Mouse (Mus musculus) telencephalon, adult 2 months (tissue): ENCODE results near the gene Slc51b.
A peak's percentile ranks its signal among the peaks of the same experiment; 100 is the strongest.

ENCODE experiments used
- DNase-seq: peaks from one replicate; pipeline ENCODE4 v3.0.0-alpha.2; 2011; ENCODE audit warnings: low read depth, low spot score

Slc51b gene

DNA sequence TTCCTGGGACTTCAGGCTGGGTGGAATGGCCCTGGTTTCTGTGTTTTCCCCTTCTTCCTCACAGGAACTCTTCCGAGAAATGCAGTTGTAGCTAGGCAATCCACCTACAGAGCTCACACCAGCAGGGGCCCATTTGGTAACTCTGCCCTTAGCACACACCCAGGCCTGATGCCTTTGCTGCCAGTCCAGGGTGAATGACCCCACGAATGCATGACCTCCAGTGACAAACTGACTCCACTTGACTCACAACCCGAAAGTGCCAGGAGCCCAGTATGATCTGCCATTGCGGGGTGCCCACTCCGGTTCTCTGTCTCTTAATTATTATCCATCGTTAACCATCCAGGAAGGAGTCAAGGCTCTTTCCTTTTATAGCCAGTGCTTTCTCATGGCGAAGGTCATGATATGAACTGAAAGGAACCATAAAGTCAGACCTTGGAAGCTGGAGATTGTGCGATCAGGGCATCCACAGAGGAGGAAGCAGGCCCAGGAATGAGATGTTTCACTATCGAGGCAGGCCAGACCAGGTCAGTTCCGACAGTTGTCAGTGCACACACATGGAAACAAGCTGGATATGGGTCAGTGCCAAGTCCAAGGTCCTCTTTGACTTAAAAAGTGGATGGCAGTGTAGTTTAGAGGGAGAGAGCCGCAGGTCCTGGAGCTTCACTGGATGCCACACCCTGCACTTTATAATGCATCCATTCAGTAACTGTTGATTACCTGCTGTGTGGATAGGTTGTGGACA lies at the start of gene Slc51b:
Slc51b (minus strand) TSS at position 196 of the 742 bp plus-strand sequence.
- no peak for DNase-seq

DNA sequence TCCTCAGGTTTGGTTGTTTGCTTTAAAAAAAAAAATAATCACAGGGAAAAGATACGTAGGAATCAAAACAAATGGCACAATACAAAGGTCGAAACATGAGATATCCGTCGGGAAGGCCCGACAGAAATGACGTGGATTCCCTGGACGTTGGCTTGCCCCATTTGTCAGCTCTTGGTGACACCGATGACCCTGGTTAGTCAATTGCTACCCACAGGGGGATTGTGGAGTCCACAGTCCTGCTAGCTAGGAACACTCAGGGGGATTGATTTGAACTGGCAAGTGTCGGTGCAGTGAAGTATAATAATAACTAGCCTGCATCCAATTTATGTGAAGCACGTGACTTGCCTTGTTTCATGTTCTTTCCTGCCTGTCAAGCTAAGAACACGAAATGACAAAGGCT lies 44.9 kb upstream of the Slc51b start:
- DNase-seq = no peak

DNA sequence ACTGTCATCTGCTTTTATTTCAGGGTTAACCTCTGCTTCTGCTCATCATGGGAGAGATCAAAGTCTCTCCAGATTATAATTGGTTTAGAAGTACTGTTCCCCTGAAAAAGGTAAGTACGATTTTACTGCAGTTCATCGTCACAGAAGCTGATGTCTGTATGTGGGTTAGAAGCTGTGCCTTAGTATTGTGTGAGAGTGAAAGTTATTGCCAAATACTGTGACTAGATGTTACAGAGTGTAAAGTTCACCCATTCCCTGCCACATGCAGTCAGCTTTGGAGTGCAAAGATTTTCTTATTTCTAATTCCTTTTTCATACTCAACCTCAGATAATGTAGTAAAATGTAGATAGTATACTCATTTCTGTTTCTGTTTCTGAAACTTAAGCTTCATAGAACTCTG lies 42.5 kb upstream of the Slc51b start:
- no peak for DNase-seq

DNA sequence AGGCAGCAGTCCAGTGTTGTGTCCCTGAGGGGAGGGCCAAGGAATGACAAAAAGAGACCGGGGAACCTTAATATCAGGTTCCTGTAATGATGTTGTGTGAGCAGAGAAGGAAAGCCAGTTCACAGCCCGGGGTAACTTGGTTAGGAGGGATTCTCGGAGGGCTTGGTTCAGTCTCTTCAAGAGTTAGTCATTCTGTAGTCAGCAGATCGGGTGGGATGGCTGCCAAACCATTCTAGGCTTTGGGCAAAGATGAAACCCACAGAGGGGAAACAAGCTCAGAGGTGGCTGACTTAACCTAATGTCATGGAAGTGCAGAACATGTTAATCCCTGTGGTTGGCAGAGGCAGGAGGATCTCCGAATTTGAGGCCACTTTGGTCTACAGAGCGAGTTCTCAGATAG lies 41.4 kb upstream of the Slc51b start:
- DNase-seq = no peak

DNA sequence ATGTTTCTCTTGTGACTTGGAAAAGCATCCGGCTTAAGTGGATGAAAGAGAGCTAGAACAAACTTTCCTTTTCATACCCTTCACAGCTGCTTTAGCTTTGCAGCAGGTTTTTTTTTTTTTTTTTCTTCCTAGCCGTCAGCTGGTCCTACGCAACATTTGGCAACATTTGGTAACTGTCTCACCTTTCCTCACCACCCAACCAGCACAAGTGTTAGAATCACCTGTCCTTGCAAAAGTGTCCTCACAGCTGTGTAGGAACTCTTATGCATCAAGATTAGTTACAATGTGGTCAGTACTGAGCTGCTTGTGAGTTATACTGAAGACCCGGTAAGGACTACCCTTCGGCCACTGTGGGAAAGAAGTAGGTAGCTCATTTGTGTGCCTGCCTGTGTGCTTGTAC lies 39.8 kb upstream of the Slc51b start:
- DNase-seq = no peak

DNA sequence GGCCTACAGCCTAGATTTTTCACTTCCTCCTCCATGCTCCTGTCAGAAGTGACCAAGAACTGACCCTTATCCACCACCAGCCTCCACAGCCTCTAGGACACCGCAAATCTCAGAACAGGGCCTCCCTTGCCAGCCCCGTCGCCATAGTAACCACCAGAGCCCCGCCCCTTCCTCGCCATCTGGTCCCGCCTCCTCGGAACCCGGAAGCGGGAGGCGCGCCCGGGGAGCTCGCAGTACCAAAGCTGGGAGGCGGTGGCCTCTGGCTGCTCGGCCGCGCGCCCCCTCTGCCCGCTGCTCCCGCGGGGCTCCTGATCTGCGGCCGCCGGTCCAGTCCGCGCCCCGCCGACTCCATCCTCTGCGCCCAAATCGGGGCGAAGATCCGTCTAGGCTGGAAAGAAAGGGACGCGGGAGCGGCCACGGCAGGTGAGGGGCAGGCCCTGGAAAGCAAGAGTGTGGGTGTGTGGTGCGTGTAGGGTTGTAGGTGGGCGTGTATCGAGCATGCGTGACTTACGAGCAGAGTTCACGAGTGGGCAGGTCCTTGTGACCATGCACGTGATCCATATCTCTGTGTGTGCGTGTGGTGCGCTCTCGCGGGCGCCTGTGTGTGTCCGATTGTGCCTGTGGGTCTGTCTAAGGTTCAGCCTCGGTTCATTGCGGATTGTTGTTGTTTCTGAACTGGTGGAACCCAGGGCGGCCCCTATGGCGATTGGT lies 38.1 kb upstream of the Slc51b start, which contains the start of gene Spg21:
Spg21 (plus strand) TSS at position 216 of the 711 bp plus-strand sequence.
- peak; percentile 80 for DNase-seq

DNA sequence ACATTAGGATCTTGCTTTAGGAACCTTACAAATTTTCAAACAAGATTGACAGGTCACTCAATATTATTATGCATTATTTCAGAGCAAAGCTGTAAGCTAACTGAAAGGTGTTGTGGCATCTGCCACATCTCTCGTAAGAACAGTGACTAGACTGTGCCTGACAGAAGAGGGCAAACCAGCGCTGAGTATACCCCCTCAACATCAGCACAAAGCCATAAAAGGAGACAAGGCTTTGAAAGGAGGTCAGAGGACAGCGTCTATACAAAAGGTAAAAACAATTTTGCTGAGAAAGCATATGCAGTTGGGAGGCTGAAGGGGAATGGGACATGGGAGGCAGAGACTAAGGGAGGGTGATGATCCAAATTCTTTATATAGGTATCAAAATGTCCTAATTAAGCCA lies 37.4 kb upstream of the Slc51b start:
- no peak for DNase-seq

DNA sequence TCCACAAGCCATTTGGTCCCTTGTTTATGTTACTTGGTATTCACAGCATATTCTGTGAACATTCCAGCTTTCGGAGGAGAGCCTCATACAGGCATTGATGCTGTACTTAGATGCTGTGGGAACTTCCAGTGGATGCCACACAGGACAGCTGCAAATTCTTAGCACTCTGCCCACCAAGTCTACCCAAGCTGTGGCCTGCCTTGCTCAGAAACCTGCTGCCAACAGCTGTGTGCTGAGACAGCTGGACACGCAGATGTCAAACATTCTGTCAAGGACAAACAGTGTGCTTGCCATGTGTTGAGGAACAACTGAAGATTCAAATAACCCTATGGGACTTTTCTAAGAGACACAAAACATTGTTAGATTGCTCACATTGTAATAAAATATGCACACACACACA lies 36.2 kb upstream of the Slc51b start:
- DNase-seq = no peak

DNA sequence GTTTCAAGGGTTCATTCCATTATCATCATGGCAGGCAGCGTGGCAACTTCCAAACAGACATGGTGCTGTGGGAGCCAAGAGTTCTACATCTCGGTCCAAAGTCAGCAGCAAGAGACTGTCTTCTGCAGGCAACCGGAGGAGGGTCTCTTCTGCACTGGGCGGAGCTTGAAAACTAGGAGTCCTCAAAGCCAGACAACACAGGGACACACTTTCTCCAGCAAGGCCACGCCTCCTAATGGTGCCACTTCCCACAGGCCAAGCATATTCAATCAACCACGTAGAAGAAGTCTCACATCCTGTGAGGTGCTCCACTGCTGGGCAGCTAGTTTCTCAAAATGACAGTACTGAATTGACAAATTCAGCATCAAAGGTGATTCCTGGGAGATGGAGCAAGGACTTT lies 25.2 kb upstream of the Slc51b start:
- DNase-seq = no peak

DNA sequence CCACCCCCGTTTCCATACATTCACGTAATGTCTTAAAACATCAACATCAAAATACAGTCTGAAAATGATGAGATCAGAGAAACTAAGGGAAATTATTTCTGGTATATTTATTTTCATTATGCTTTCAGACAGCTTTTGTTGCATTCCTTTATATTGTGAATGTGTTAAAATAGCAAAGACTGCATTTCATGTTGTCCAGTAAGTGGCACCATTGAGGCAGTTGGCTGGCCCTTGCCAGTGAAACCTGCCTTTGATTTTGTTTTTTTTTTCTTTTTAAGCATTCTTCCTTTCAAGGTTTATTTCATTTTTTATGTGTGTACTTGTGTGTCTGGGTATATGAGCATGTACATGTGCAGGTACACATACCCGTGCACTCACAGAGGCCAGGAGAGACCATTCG lies 21.9 kb upstream of the Slc51b start:
- no peak for DNase-seq

DNA sequence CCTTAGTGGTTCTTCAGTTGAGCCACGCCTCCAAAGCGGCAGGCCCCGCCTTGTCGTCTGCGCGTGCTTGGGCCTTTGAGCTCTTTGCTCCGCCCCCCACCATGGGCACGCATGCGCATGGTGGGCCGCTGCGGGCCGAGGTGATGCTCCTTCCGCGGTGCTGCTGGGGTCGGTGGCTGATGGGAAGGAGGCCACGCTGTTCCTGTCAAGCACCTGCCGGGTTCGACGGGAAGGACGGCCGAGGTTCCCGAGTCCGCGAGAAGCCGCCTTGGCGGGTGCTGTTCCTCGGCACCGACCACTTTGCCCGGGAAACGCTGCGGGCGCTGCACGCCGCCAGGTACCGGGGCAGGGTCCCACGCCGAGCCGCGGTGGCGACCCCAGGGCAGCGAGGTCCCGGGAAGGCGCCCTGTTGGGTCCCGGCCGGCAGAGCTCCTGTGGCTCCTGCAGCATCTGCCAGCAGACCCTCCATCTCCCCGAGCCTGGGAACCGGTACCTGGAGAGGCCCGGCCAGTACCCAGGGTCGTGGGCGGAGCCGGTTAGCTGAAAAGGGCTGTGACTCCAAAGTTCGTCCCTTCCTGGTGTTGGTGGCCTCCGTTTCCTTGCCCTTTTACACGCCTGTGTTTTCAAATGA lies 13.0 kb upstream of the Slc51b start, which contains the start of gene Mtfmt:
Mtfmt (plus strand) TSS at position 112 of the 631 bp plus-strand sequence.
- peak; percentile 79 for DNase-seq

DNA sequence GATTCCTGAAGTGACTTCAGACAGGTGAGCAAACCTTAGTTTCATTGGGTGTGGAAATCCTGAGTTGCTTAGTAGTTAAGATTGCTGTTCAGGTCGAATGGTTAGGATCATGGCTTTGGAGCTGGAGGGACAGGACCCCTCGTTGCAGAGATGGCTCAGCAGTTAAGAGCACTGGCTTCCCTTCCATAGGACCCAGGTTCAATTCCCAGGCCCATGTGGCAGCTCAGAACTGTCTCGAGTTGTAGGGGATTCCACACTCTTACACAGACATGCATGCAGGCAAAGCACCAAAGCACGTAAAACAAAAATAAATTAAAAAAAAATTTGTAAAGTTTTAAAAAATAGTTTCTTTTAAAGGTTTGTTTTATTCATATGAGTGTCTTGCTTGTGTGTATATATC lies 12.5 kb upstream of the Slc51b start:
- DNase-seq = no peak

DNA sequence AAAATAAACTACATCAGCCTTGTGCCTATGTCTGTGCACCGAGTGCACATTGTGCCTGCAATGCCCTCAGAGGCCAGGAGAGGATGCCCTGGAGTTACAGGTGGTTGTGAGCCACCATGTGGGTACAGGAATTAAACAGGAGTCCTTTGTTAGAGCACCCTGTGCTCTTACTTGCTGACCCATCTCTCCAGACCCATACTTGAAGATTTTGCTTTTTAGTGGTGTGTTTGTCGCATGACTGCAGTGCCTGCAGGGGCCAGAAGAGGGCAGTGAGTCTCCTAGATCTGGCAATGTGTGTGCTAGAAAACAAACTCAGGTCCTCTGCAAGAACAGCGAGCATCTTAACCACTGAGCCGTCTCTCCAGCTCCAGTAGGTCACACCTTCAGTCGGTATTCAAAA lies 11.4 kb upstream of the Slc51b start:
- DNase-seq = no peak

DNA sequence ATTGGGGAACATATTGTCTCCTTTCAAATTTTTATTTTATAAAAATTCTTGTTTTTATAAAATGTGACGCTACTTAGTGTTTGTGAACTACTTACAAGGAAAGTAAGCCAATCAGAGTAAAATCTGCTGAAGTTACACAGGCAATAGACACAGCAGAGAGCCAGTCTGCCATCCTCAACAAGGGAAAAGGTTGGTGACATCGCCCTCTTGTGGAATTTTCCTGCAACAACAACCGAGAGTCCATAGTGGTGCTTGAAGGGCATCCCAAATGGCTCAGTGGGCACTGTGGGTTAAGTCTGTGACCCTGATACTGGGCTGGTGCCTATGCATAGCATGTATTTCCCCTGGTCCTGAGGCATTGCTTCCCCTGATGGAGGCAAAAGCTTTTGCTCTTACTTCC lies 9.5 kb upstream of the Slc51b start:
- DNase-seq = peak; percentile 65

DNA sequence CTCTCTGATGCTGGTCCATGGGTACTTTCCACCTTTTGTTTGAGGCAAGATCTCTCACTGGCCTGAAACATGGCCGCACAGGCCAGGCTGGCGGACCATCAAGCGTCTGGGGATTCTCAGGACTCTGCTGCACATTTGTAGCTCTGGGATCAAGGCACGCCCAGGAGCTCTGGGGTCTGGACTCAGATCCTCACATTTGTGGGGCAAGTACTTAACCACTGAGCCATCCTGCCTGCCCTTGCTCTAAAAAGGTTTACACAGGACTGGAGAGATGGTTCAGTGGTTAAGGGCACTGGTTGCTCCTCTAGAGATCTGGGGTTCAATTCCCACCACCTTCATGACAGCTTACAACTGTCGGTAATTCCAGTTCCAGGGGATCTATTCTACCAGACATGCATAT lies 8.2 kb upstream of the Slc51b start:
- DNase-seq = no peak

DNA sequence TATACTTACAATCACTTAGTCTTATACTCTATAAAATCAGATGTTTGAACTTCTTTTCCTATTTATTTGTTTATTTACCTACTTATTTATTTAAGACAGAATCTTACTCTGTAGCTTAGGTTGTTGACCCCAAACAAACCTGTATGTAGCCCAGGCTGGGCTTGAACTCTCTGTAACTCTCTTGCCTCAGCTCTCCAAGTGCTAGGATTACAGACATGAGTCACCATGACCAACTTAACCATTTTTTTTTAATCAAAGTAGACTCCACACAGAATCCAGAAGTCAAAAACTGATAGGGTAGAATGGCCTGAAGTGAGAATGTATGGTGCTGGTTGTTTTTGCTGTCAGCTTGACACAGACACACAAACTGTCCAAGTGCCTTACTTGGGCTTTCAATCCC lies 7.6 kb upstream of the Slc51b start:
- no peak for DNase-seq

DNA sequence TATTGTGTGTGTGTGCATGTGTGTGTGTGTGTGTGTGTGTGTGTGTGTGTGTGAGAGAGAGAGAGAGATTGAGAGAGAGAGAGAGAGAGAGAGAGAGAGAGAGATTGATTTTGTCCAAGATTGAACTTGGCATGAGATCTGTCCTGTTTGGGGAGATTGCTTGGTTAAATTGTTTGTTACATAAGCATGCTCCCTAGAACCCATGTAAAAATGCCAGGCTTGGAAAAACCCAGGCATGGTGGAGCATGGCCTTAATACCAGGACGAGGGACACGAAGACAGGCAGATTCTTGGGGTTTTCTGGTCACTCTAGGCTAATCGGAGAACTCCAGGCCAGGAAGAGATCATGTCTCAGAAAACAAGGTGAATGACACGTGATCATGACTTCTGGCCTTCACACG lies 5.2 kb upstream of the Slc51b start:
- DNase-seq = no peak

DNA sequence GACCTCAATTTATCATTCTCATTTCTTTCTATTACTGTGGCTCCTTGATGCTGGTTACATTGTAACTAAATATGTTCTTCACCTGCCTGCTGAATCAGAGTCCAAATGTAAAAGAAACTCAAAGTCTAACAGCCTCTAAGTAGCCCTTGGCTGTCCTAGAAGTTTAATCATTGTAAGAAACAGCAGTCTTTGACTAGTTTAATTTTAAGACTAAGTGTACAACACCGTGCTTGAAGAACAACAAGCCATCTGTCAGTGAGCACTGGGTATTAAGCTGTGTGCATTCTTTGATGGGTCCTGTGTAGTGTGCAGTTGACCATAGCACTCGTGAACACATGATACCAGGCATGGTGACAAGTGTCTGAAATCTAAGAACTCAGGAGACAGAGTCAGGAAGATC lies 4.8 kb upstream of the Slc51b start:
- DNase-seq = no peak

DNA sequence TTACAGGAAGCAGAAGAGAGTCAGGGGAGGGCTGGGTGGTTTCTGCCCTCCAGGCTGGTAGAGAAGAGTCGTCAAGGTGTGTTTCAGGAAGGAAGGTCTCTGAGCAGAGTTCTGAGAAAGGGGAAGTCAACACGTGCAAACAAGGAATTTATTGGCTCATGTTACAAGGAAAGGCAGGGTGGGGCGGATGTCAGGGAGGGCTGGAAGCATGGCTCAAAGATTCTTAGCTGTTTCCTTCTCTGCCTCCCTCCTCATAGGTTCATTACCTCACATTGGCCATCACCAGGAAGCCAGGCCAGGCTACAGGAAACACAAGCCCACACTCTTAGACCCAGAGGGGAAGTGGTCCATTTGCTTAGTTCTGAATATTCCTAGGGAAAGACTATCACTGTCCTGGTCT lies 1.6 kb upstream of the Slc51b start:
- no peak for DNase-seq

DNA sequence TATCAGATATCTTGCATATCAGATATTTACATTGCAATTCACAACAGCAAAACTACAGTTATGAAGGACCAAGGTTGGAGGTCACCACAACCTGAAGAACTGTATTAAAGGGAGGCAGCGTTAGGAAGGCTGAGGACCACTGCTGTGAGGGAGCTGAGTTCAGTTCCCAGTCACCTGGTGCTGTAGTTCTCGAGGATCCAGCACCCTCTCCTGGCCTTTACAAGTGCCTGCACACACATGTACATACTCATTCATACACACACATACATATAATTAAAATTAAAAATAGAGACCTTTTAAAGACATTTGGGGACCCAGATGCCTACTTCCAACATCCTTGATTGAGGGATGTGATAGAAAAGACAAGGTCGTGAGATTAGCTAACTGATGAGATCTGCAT lies 3.1 kb downstream of the Slc51b start:
- DNase-seq = no peak

DNA sequence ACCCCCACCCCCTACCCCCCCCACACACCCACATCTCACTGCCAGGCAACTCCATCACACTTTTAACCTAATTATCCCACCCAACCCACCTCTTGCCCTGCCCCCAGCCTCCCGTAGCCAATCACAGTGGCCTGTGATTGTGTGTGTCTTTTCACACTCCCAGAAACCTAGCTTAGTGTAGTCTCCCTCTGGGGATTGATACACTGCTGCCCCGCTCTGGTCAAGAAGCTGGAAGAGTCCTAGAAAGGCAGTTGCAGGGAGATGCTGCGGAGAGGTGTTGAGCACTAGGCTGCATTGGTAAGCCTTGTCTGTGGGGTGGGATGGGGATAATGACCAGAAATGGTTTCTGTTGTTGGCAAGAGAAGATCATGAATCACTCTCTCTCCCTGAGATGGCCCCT lies 5.0 kb downstream of the Slc51b start:
- no peak for DNase-seq

DNA sequence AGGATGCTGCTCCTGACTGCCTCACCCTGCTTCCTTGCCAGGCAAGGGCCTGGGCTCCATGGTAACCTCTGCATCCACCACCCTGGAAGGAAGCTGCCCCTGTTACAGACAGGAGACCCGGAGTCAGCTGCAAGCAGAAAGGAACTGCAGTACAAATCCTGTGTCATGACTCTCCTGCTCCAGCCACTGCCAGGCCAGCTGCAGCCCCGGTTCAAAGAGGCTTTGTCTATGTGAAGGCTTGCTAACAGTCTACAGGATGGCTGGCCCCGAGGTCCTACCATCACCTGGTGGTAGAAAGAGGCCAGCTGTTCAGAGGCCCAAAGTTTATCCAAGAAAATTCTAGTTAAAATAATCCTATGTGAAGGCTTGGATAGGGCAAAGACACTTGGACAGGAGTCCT lies 11.4 kb downstream of the Slc51b start:
- no peak for DNase-seq

DNA sequence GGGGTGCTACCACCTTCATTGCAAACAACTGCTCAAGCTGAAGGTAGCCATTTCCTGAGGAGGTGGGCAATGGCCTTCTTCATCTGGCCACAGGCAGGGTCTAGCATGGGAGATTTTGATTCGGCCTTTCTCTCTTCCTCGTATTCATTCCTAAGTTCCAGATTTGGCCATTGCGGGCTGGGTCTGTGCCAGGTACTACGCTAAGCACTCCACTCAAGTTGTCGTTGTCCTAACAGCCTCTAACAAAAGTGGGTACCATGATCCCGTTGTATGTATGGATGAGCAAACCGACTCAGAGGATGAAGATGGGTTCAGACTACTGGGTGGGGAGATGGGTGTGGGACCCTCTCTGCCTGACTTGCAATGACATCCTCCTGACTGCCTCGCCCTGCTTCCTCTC lies 12.4 kb downstream of the Slc51b start:
- DNase-seq = no peak
